Mouse (Mus musculus) layer of hippocampus, adult 11-12 months (tissue): ENCODE measurements around the gene Mxi1.
"Not testable (repeated sequence)": the region's sequence is repeated elsewhere in the genome, so short reads cannot be mapped to it uniquely, and the experiment has no call there.

Experiments
- DNase-seq: peaks from one replicate; pipeline ENCODE4 v3.0.0; 2022; ENCODE audit warnings: low spot score

The Mxi1 gene

GRCm38 (mm10) chr19:53364963-53365362 is 54.6 kb downstream of the Mxi1 start:
- peak; percentile 66 for DNase-seq

DNA sequence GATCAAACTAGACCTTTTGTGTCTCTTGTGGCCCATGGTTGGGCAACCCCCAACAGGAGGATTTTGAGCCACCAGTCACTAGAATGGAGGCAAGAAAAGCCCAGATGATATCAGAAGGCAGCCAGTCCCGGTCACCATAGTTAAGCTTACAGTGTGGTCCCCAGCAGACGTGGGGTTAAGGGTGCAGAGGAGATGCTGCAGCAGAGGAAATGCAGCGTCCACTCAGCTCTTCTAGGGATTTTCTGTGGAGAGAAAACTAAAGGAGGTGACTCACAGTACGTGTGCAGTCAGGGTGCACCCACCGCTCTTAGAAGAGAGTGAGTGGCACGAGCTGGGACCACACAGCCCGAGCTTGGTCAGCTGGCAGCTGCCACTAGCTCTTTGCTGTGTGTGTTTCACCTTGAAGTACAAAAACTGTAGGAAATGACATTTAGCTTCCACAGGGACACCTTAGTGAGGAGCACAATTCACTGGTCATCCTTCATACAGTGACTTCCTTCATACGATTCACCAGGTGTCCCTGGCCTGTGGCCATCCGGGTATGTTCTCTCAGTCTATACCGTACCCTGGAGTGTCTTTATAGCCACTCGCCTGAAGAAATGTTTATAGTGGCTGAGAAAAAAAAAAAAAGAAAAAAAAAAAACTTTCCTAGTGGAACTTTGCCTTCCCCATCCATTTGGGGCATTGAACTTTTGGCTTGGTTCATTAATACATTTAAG is 55.9 kb downstream of the Mxi1 start:
- no peak for DNase-seq

DNA sequence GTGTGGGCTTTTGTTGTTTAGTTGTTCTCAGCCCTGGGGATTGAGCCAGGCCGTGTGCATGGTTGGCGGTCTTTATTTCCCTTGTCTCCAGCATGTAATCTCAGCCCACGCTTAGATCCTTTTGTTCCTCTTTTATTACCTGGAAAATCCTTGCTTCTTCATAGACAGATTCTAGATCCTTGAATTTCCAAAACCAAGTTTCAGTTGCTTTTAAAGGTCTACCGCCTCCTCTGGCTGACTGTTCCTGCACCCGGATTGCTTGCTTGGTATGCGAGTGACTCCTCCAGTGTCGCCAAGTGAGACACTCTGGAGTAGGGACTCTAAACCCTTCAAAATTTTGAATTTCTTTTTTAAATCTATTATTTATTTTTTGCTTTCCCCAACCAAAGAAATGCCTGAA is 56.6 kb downstream of the Mxi1 start:
- DNase-seq, result no peak

- DNase-seq, result peak; percentile 90
These were observed 59.2 kb downstream of the Mxi1 start for GRCm38 (mm10) chr19:53369469-53370043.

DNA sequence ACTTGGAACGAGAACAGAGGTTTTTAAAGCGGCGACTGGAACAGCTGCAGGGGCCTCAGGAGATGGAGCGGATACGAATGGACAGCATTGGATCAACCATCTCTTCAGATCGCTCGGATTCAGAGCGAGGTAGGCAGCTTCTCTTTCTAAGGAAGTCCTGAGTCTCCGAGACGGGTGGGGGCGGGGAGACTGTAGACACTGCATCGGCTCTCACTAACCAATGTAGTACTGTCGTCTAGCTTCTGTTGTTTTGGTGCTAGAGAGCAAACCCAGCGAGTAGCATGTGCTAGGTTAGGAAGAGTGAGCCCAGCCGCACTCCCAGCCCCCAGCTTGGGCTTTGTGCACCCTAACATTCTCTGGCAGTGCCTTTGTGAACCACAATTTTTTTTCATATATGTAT is 59.9 kb downstream of the Mxi1 start:
- DNase-seq, result no peak

GRCm38 (mm10) chr19:53371666-53372065 is 61.3 kb downstream of the Mxi1 start, which contains the start of gene Gm10197:
Gm10197 (minus strand) TSS chr19:53371766.
- DNase-seq, result no peak

GRCm38 (mm10) chr19:53373570-53373969 is 63.3 kb downstream of the Mxi1 start:
- DNase-seq, result no peak

GRCm38 (mm10) chr19:53375299-53375698 is 65.0 kb downstream of the Mxi1 start:
- no peak for DNase-seq

GRCm38 (mm10) chr19:53375816-53376215 is 65.5 kb downstream of the Mxi1 start:
- no peak for DNase-seq

DNA sequence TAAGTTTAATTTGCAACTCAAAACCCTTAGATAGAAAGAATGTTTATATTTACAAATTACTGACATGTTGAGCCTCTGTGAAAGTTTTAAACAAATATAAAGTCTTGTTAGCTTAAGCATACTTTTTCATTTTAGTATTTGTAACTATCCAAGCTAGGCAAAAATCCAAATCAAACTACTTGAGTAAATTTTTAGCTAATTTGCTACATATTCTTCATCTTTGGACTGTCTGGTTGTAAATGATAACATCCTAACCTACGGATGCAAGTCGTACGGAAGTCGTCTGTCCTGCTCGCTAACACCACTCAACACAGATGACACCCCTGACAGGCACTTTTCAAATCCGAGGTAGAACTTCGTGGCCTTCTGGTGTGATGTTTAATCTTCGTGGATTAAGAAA is 67.3 kb downstream of the Mxi1 start:
- DNase-seq, result no peak

DNA sequence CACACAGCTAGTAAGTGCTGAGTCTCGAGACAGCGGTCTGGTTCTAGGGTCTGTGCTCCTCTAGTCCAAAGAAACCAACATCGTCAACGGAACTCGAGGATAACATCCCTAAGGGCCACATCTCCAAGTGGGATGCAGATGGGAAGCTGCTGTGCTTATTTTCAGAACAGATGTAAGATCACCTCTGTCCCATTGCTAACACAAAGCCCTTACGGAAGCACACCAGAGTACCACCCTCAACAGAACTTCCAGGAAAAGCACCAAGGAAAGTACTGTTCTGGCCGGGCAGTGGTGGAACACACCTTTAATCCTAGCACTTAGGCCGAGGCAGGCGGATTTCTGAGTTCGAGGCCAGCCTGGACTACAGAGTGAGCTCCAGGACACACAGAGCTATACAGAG is 68.1 kb downstream of the Mxi1 start:
- no peak for DNase-seq

DNA sequence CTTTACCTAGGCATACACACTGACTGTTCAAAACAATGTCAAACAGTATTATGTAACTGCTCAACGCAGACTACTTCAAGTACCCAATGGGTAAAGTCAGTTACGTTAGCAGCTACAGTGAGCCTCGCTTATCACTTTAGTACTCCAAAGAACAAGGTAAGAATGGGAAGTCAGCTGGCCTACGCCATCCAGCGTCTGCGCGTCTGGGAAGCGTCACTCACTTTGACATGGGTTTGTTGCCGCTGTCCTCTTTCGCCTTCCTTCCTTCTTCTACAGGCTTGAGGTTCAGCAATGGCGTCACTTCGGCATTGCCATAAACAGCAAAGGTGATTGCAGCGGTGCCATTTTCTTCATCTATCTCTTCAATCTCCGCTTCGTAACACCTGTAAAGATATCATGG is 73.0 kb downstream of the Mxi1 start:
- DNase-seq, result no peak

GRCm38 (mm10) chr19:53389417-53389816 is 79.1 kb downstream of the Mxi1 start:
- DNase-seq, result no peak

GRCm38 (mm10) chr19:53389851-53390431 is 79.6 kb downstream of the Mxi1 start:
- DNase-seq, result no peak

GRCm38 (mm10) chr19:53390495-53391007 is 80.2 kb downstream of the Mxi1 start, which contains the start of gene Smndc1:
Smndc1 (minus strand) TSS chr19:53390578.
- DNase-seq, result peak; percentile 99

- DNase-seq, result no peak
These were observed 81.1 kb downstream of the Mxi1 start for GRCm38 (mm10) chr19:53391386-53391785.

DNA sequence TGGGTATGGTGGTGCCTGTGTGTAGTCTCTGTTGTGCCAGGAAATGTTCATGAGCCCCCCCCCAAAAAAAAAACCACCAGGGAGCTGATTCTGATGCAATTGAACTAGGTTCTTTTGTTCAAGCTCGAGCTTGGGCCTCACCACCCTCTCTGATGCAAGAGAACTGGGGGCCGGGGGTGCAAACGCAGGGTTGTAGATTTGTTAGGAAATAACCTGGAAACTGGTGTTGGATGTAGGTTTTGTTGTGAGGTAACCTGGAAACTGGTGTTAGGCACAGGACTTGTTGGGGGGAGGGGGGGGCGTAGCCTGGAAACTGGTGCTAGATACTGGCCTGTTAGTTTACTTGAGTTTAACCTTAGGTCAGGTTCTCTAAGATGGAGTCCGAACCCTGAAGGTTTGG is 81.5 kb downstream of the Mxi1 start:
- no peak for DNase-seq

- no peak for DNase-seq
These were observed 82.5 kb downstream of the Mxi1 start for GRCm38 (mm10) chr19:53392781-53393343.

GRCm38 (mm10) chr19:53393646-53394045 is 83.3 kb downstream of the Mxi1 start:
- no peak for DNase-seq

DNA sequence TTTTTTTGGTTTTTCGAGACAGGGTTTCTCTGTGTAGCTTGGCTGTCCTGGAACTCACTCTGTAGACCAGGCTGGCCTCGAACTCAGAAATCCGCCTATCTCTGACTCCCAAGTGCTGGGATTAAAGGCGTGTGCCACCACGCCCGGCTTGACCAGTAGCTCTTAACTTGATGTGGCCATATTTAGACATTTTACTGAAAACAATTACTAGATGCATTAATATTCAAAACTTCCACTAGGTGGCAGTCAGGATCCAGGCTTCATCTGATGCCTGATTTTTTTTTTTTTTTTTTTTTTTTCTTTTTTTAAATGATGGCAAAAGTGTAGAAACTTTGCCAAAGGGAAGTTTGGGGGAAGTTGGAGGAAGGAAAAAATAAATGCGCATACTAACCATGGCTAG is 84.2 kb downstream of the Mxi1 start:
- peak; percentile 51 for DNase-seq

DNA sequence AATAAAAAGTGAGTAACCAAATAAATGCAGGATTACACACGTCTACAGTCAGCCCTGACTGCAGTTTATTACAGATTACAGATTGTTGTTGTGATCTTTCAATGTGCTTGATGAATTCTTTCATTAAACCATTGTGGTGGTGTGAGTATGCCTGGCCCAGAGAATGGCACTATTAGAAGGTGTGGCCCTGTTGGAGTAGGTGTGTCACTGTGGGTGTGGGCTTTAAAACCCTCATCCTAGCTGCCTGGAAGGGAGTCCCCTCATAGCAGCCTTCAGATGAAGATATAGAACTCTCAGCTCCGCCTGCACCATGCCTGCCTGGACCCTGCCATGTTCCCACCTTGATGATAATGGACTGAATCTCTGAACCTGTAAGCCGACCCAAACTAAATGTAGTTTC is 84.6 kb downstream of the Mxi1 start:
- not testable (repeated sequence) for DNase-seq

DNA sequence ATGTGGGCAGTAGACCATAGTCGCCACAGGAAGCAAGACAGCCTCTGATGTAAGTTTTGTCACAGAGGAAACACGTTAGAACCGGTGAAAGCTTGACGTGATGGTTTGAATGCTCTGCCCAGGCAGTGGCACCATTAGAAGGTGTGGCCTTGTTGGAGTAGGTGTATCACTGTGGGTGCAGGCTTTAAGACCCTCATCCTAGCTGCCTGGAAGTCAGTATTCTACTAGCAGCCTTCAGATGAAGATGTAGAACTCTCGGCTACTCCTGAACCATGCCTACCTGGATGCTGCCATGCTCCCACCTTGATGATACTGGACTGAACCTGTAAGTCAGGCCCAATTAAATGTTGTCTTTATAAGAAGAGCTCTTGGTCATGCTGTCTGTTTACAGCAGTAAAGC is 85.5 kb downstream of the Mxi1 start:
- not testable (repeated sequence) for DNase-seq
